Mouse (Mus musculus) liver, embryonic 14.5 days (tissue): ENCODE results near the gene Ankrd55. TPM values are rescaled to one million over a fixed set of nuclear protein-coding genes. Genes with fewer than 3 reads are reported as not detected.

Source experiments
- ATAC-seq: fragments of 200-750 bp; cut with Nextera tagmentation; 2 replicates; pipeline ENCODE4 v1.8.0; 2017; ENCODE audit warnings: moderate number of reproducible peaks, mild to moderate bottlenecking, moderate library complexity; ENCODE audit not compliant: insufficient read depth
- DNase-seq, 3 experiments: peaks; one replicate each; pipeline ENCODE4 v3.0.0-alpha.2; 2012 to 2013; ENCODE audit warnings: low read depth in 3 of 3, low spot score in 3 of 3
- H3K27ac ChIP-seq: fragments of 300-500 bp; sonication (generic); 2 replicates; pipeline ENCODE4 v1.5.1; 2014; ENCODE audit warnings: moderate library complexity, mild to moderate bottlenecking, control low read depth, inconsistent platforms
- H3K27me3 ChIP-seq: fragments of 300-500 bp; sonication (generic); 2 replicates; pipeline ENCODE4 v1.6.1; 2014; ENCODE audit warnings: mild to moderate bottlenecking, low read length, moderate library complexity; ENCODE audit not compliant: control insufficient read depth, insufficient read depth
- H3K36me3 ChIP-seq: fragments of 300-500 bp; sonication (generic); replicated peaks from 2 replicates; pipeline ENCODE4 v1.6.1; 2014; ENCODE audit warnings: low read depth; ENCODE audit not compliant: control insufficient read depth, insufficient read depth
- H3K4me1 ChIP-seq, 2 experiments: fragments of 200-500 bp in 1 of 2; fragments of 300-500 bp in 1 of 2; sonication (generic) in 1 of 2; replicated peaks; 2 replicates each; pipeline ENCODE4 v1.6.1; 2012 to 2014; ENCODE audit warnings: antibody characterized with exemption in 1 of 2, inconsistent platforms in 1 of 2, low read length in 1 of 2; ENCODE audit not compliant: control insufficient read depth in 2 of 2, insufficient read depth in 2 of 2
- H3K4me2 ChIP-seq: fragments of 300-500 bp; sonication (generic); 2 replicates; pipeline ENCODE4 v1.6.1; 2014; ENCODE audit warnings: low read depth, mild to moderate bottlenecking, control low read depth, moderate library complexity
- H3K4me3 ChIP-seq, 2 experiments: fragments of 200-500 bp in 1 of 2; fragments of 300-500 bp in 1 of 2; sonication (generic) in 1 of 2; 2 replicates each; pipeline ENCODE4 v1.5.1; 2012 to 2014; ENCODE audit warnings: low read depth in 2 of 2, low read length in 2 of 2, mild to moderate bottlenecking in 2 of 2, control low read depth in 1 of 2, inconsistent platforms in 1 of 2, moderate library complexity in 1 of 2; ENCODE audit not compliant: insufficient read depth in 1 of 2
- H3K9ac ChIP-seq: fragments of 300-500 bp; sonication (generic); replicated peaks from 2 replicates; pipeline ENCODE4 v1.6.1; 2014; ENCODE audit warnings: mild to moderate bottlenecking, control low read depth, moderate library complexity
- H3K9me3 ChIP-seq: fragments of 300-500 bp; sonication (generic); 2 replicates; pipeline ENCODE4 v1.6.1; 2016; ENCODE audit warnings: low read length, mixed read lengths; ENCODE audit not compliant: control insufficient read depth
- CTCF ChIP-seq: IDR thresholded peaks from 2 replicates; pipeline ENCODE4 v1.5.1; 2016; ENCODE audit warnings: antibody characterized with exemption, low read depth, control low read depth
- EP300 ChIP-seq: IDR thresholded peaks from 2 replicates; pipeline ENCODE4 v1.6.1; 2016; ENCODE audit warnings: antibody characterized with exemption, low read depth
- WGBS: fragments of 180-500 bp; shearing (Covaris S2); extraction: QIAGEN DNeasy Blood & Tissue Kit; methylation state at CpG from one replicate; pipeline ENCODE4 v1.1.7; 2014; ENCODE audit not compliant: insufficient replicate concordance; 5-methylcytosine and 5-hydroxymethylcytosine counted together
- polyA plus RNA-seq, 2 experiments: library from polyadenylated mRNA; depleted of rRNA in 1 of 2; stranded (reverse) in 1 of 2; unstranded in 1 of 2; fragments of >200 nt; fragmentation: Nextera tagmentation in 1 of 2; extraction: Ambion mirVana in 1 of 2; gene quantifications; 2 replicates each; pipeline versions ENCODE4 v1.2.1 to v1.2.3; 2012 to 2014

Ankrd55 gene
- polyA plus RNA-seq, 2 experiments: 0.10 to 0.13 TPM

DNA sequence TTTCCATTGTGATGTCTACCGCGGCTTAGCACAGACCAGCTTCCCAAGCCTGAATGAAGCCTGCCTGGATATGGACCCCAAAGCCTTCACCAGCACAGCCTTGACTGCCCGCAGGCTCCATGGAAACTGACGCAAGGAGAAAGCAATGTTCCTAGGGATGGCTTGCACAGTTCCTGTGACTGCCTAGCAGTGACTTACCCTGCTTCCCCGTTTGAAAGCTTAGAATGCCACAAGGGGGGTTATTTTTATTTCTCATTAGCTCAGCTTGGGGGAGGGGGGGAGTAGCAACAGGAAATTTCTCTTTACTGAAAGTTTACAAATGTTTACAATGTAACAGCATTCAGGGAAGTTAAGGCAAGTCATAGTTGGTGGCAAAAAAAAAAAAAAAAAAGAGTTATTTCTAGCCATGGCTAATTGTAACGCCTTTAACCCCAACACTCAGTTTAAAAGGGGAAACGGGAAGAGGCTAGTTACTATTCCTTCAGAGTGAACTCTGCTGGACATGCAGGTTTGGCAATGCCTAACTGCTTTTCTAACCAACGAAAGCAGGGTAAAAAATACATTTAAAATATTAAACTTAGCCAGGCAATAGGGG lies 56.1 kb downstream of the Ankrd55 start:
- whole genome bisulfite sequencing: 49% methylated on average over 8 of the region's 8 CpGs
- H3K4me1 ChIP-seq: peaks cover 0 to 5% of the 10 kb centered on the region in 2 experiments; a peak in 2 of 4 replicates
- ATAC-seq: no peak

GRCm38 (mm10) chr13:112345542-112345941 lies 57.3 kb downstream of the Ankrd55 start:
- H3K9ac ChIP-seq: no peak overlapping the region
- no peaks in the 10 kb centered on the region for H3K36me3 ChIP-seq
- ATAC-seq (no peak), DNase-seq (no peak)
- WGBS: 52% methylated on average over 2 of the region's 2 CpGs
- TF ChIP-seq EP300: no peak
- no peak for TF ChIP-seq CTCF
- no peak overlapping the region for H3K27ac ChIP-seq
- no peak overlapping the region for H3K4me3 ChIP-seq
- H3K9me3 ChIP-seq: no peaks in the 10 kb centered on the region
- H3K4me1 ChIP-seq: peaks cover 0 to 5% of the 10 kb centered on the region in 2 experiments; a peak in 2 of 4 replicates
- no peak overlapping the region for H3K4me2 ChIP-seq
- no peaks in the 10 kb centered on the region for H3K27me3 ChIP-seq

More for the DNA sequence above, 56.1 kb downstream of the Ankrd55 start:
- H3K9ac ChIP-seq: no peak overlapping the region
- H3K36me3 ChIP-seq: no peaks in the 10 kb centered on the region
- H3K27me3 ChIP-seq: no peaks in the 10 kb centered on the region
- no peak overlapping the region for H3K27ac ChIP-seq
- no peak for DNase-seq
- TF ChIP-seq CTCF (no peak), EP300 (no peak)
- H3K9me3 ChIP-seq: no peaks in the 10 kb centered on the region
- H3K4me2 ChIP-seq: no peak overlapping the region
- H3K4me3 ChIP-seq: no peak overlapping the region

DNA sequence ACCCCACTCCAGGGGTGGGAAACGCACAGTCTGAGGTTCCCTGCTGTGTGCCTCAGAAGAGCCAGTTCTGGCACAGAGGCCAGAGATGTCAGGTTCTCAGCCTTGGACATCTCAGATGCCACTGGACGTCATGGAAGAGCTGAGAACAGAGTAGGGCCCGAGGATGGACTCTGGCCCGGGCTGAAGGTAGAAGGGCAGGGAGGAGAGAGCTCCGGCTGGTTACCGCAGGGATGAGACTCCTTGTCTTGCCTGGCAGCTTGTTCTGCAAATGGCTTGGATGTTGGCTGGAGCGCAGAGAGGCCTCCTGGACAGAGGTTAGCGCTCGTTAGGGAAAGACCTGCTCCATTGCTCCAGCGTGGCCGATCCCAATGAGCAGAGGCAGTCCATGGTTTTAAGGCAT lies 57.8 kb downstream of the Ankrd55 start:
- TF ChIP-seq CTCF (no peak), EP300 (no peak)
- Histone ChIP-seq H3K4me2 (no peak overlapping the region), H3K9me3 (no peaks in the 10 kb centered on the region), H3K9ac (no peak overlapping the region), H3K4me1 (peaks cover 0 to 5% of the 10 kb centered on the region in 2 experiments; a peak in 2 of 4 replicates), H3K4me3 (no peak overlapping the region), H3K27ac (no peak overlapping the region), H3K36me3 (no peaks in the 10 kb centered on the region), H3K27me3 (no peaks in the 10 kb centered on the region)
- ATAC-seq (no peak), DNase-seq (no peak)
- 74% methylated on average over 11 of the region's 11 CpGs for WGBS

GRCm38 (mm10) chr13:112346659-112347142 lies 58.5 kb downstream of the Ankrd55 start:
- H3K4me2 ChIP-seq: no peak overlapping the region
- no peaks in the 10 kb centered on the region for H3K27me3 ChIP-seq
- WGBS: 59% methylated on average over 7 of the region's 7 CpGs
- H3K9me3 ChIP-seq: no peaks in the 10 kb centered on the region
- TF ChIP-seq CTCF: no peak
- TF ChIP-seq EP300: no peak
- no peak overlapping the region for H3K4me3 ChIP-seq
- H3K36me3 ChIP-seq: no peaks in the 10 kb centered on the region
- ATAC-seq (no peak), DNase-seq (no peak)
- H3K27ac ChIP-seq: no peak overlapping the region
- H3K9ac ChIP-seq: no peak overlapping the region
- H3K4me1 ChIP-seq: peaks cover 0 to 5% of the 10 kb centered on the region in 2 experiments; a peak in 2 of 4 replicates

DNA sequence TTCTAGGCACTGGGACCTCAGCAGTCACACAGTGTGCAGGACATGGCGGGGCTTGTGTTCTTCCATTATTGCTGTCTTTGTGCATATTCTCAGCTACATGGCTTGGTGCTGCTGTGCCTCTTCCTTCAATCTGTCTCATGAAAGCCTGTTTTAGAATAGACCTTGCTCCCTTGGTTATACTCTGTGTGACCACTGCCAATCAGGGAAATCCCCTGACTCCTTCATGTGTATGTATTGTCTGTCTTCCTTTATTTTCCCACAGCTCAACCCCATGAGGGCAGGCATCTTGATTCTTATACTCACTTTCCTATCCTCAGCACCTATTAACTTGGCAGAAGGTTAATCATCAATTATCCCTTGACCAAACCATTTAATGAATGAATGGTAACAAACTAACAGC lies 60.0 kb downstream of the Ankrd55 start:
- no peak for DNase-seq
- WGBS: 82% methylated on average over 1 of the region's 1 CpGs
- H3K4me1 ChIP-seq: peaks cover 0 to 5% of the 10 kb centered on the region in 2 experiments; a peak in 2 of 4 replicates

More for the DNA sequence above, 60.0 kb downstream of the Ankrd55 start:
- Histone ChIP-seq H3K4me2 (no peak overlapping the region), H3K36me3 (no peaks in the 10 kb centered on the region), H3K27ac (no peak overlapping the region), H3K27me3 (no peaks in the 10 kb centered on the region), H3K9ac (no peak overlapping the region), H3K9me3 (no peaks in the 10 kb centered on the region), H3K4me3 (no peak overlapping the region)
- no peak for ATAC-seq
- TF ChIP-seq CTCF: no peak
- no peak for TF ChIP-seq EP300
